Mouse (Mus musculus) neural tube, embryonic 11.5 days (tissue): ENCODE measurements at regions not wholly inside any gene's neighbourhood (a gene's known extent, or its start where the extent isn't known, plus 50 kb on each side); places are given as distances from the start of the nearest gene placed in this dataset.
A peak's percentile ranks its signal among the peaks of the same experiment; 100 is the strongest.

Experiments
- ATAC-seq: fragments of 200-750 bp; cut with Nextera tagmentation; 2 replicates; pipeline ENCODE4 v1.8.0; 2017; ENCODE audit warnings: moderate number of reproducible peaks, mild to moderate bottlenecking, moderate TSS enrichment, moderate library complexity; ENCODE audit not compliant: insufficient read depth, low FRiP score, low TSS enrichment
- DNase-seq: peaks from one replicate; pipeline ENCODE4 v3.0.0-alpha.2; 2015; ENCODE audit warnings: low spot score
- H3K27ac ChIP-seq: fragments of 300-500 bp; sonication (generic); 2 replicates; pipeline ENCODE4 v1.5.1; 2014; ENCODE audit warnings: low read depth, mild to moderate bottlenecking, low read length
- H3K27me3 ChIP-seq: fragments of 300-500 bp; sonication (generic); 2 replicates; pipeline ENCODE4 v1.6.1; 2014; ENCODE audit warnings: mild to moderate bottlenecking, low read length, mixed read lengths; ENCODE audit not compliant: control insufficient read depth, insufficient read depth
- H3K36me3 ChIP-seq: fragments of 300-500 bp; sonication (generic); 2 replicates; pipeline ENCODE4 v1.6.1; 2014; ENCODE audit warnings: mild to moderate bottlenecking, low read length, moderate library complexity, mixed read lengths; ENCODE audit not compliant: control insufficient read depth, insufficient read depth
- H3K4me1 ChIP-seq: fragments of 300-500 bp; sonication (generic); 2 replicates; pipeline ENCODE4 v1.6.1; 2014; ENCODE audit warnings: low read length, mixed read lengths; ENCODE audit not compliant: control insufficient read depth, insufficient read depth
- H3K4me2 ChIP-seq: fragments of 300-500 bp; sonication (generic); 2 replicates; pipeline ENCODE4 v1.6.1; 2014; ENCODE audit warnings: low read depth, mild to moderate bottlenecking, moderate library complexity
- H3K4me3 ChIP-seq: fragments of 300-500 bp; sonication (generic); 2 replicates; pipeline ENCODE4 v1.5.1; 2014; ENCODE audit warnings: low read depth, low read length
- H3K9ac ChIP-seq: fragments of 300-500 bp; sonication (generic); 2 replicates; pipeline ENCODE4 v1.6.1; 2014; ENCODE audit warnings: mild to moderate bottlenecking, low read length
- H3K9me3 ChIP-seq: fragments of 300-500 bp; sonication (generic); 2 replicates; pipeline ENCODE4 v1.6.1; 2016; ENCODE audit warnings: low read length; ENCODE audit not compliant: control insufficient read depth
- WGBS: fragments of 180-500 bp; shearing (Covaris S2); extraction: QIAGEN DNeasy Blood & Tissue Kit; methylation state at CpG from one replicate; pipeline ENCODE4 v1.1.7; 2014; 5-methylcytosine and 5-hydroxymethylcytosine counted together

DNA sequence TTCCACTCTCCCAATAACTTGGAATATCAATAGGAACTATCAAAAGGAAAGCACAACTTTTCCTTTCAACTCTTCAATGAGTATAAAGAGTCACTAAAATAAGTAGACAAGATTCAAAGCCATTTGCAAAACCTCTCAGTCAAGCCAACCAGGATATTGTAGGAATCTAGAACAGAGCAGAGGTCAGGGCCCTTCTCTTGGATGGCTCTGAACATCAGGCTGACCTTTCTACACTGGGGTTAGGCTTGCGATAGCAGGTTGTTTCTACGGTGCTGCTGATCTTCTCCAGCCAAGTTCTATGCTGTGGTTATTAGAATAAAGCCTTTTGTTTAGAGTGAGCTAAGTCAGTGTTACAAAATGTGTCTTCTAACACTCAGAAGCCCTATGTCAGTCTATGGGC lies 658.6 kb downstream of the Ofcc1 start:
- ATAC-seq (no peak), DNase-seq (no peak)
- Histone ChIP-seq H3K9me3 (no peaks in the 10 kb centered on the region), H3K4me1 (no peaks in the 10 kb centered on the region), H3K4me3 (no peak overlapping the region), H3K4me2 (no peak overlapping the region), H3K27ac (no peak overlapping the region), H3K9ac (no peak overlapping the region), H3K36me3 (no peaks in the 10 kb centered on the region), H3K27me3 (no peaks in the 10 kb centered on the region)
- 92% methylated on average over 2 of the region's 2 CpGs for WGBS

DNA sequence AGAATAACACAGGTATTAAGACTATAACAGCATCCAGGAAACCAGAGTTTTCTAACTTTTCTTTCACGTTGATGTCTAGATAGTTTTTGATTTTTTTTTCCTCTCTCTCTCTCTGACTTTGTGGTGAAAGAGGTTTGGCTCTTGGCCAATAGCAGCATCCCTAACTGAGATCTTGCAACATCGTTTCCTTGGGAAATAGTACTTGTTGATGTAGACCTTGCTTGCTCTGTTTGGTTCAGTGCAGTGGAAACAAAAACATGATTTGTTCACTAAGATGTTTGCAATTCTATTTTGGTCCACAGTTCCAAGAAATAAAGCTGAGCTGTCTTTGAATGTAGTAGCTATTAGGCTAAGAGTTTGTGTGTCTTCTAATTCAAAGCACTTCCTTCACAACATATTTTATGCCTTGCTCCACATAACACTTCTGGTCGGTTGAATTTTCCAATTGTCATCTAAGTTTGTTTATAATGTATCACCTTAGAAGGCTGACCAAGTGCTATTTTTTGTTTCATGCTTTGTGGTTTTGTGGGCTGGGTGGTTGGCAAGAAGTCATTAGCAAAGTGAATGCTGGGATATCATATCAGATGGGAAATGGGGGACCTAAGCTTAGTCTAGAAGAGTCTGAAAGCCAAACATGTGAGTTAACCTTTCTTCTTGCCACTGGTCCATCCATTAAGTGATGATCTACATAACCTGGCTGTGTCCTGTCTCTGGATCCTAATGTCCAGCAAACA lies 669.8 kb downstream of the Ofcc1 start:
- Histone ChIP-seq H3K36me3 (no peaks in the 10 kb centered on the region), H3K4me3 (no peak overlapping the region), H3K9me3 (no peaks in the 10 kb centered on the region), H3K9ac (no peak overlapping the region), H3K27me3 (no peaks in the 10 kb centered on the region), H3K4me2 (no peak overlapping the region), H3K4me1 (no peaks in the 10 kb centered on the region), H3K27ac (no peak overlapping the region)
- no peak for DNase-seq
- 88% methylated on average over 3 of the region's 3 CpGs for WGBS
- ATAC-seq = no peak

- WGBS = 83% methylated on average over 1 of the region's 1 CpGs
- Histone ChIP-seq H3K27me3 (no peaks in the 10 kb centered on the region), H3K4me1 (no peaks in the 10 kb centered on the region), H3K27ac (no peak overlapping the region), H3K9me3 (no peaks in the 10 kb centered on the region), H3K4me2 (no peak overlapping the region), H3K9ac (no peak overlapping the region), H3K4me3 (no peak overlapping the region), H3K36me3 (no peaks in the 10 kb centered on the region)
- no peak for ATAC-seq
- no peak for DNase-seq
Observed at GRCm38 (mm10) chr13:39664548-39664947, 696.7 kb downstream of the Ofcc1 start.

GRCm38 (mm10) chr13:39649457-39649856 lies 688.8 kb upstream of the Slc35b3 start:
- no peak overlapping the region for H3K27ac ChIP-seq
- no peaks in the 10 kb centered on the region for H3K27me3 ChIP-seq
- no peak overlapping the region for H3K4me3 ChIP-seq
- no peaks in the 10 kb centered on the region for H3K4me1 ChIP-seq
- H3K9me3 ChIP-seq = no peaks in the 10 kb centered on the region
- WGBS = 57% methylated on average over 12 of the region's 12 CpGs
- DNase-seq (peak; percentile 10), ATAC-seq (no peak)
- no peak overlapping the region for H3K9ac ChIP-seq
- no peak overlapping the region for H3K4me2 ChIP-seq
- H3K36me3 ChIP-seq = no peaks in the 10 kb centered on the region

DNA sequence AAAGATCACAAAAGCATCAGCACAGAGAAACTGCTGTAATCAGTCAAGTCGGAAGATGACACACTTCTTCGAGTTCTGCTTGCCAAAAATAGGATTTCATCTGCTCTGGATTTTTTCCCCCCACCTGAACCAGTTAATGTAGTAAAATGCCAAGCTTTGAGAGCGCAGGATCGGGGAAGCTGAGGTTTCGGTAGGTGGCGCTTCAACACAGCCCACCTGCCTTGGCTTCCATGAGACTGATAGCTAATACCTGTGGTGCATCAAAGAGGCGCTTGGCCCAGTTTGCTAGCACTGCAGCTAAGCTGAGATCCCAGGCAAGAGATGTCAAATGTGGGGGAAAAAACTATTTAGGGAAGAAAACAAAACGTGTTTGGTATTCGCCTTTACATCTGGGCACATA lies 686.7 kb upstream of the Slc35b3 start:
- H3K27ac ChIP-seq = no peak overlapping the region
- ATAC-seq (no peak), DNase-seq (peak; percentile 66)
- H3K4me3 ChIP-seq = no peak overlapping the region
- no peaks in the 10 kb centered on the region for H3K27me3 ChIP-seq
- H3K36me3 ChIP-seq = no peaks in the 10 kb centered on the region
- H3K9ac ChIP-seq = no peak overlapping the region
- no peak overlapping the region for H3K4me2 ChIP-seq
- no peaks in the 10 kb centered on the region for H3K4me1 ChIP-seq
- 19% methylated on average over 9 of the region's 9 CpGs for WGBS
- H3K9me3 ChIP-seq = no peaks in the 10 kb centered on the region

DNA sequence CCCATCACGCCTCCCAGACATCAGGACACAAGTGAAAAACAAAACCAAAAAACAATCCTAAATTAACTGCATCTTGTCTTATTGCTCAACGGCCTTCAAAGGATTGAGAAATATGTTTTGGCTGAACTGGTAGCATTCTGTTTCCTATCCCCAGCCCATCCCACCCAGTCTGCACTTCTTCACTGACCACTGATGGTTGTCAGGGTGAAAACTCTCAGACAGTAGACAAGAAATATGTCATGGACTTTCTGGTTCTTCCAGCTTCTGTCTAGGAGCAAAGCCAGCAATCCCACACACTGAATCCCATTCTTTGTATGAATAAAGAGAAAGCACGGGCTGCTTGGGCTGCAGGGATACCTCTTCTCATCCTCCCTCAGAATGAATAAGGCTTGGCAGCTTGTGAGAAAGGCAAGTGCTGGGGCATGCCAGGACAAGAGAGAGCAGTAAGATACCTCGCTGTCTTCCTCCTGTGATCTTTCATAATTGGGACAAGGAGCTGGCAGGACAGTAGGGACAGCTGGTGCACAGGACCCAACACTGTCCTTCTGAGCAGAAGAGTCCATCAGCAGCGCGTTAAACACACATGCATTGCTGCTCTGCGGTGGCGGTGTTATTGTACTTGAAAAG lies 670.9 kb upstream of the Slc35b3 start:
- no peak overlapping the region for H3K9ac ChIP-seq
- no peak overlapping the region for H3K4me2 ChIP-seq
- no peaks in the 10 kb centered on the region for H3K27me3 ChIP-seq
- no peaks in the 10 kb centered on the region for H3K9me3 ChIP-seq
- no peaks in the 10 kb centered on the region for H3K36me3 ChIP-seq
- ATAC-seq (no peak), DNase-seq (no peak)
- no peak overlapping the region for H3K4me3 ChIP-seq
- no peak overlapping the region for H3K27ac ChIP-seq
- 86% methylated on average over 8 of the region's 8 CpGs for WGBS
- H3K4me1 ChIP-seq = no peaks in the 10 kb centered on the region
